Mouse (Mus musculus): Measurements from ENCODE around the gene Ranbp17. TPM values are rescaled to one million over a fixed set of nuclear protein-coding genes. Genes with fewer than 3 reads are reported as not detected.
"Not testable (repeated sequence)": the region's sequence is repeated elsewhere in the genome, so short reads cannot be mapped to it uniquely, and the experiment has no call there.

Ranbp17 gene
- polyA plus RNA-seq, 1 experiment from 2014 or later, result 2.2 TPM

GRCm38 (mm10) chr11:33454069-33454468 is 59.5 kb downstream of the Ranbp17 start:
- Histone ChIP-seq H3K27ac (replicated peaks) (no peak overlapping the region), H3K4me3 (ENCODE audit: low read depth, low read length) (no peak overlapping the region), H3K9ac (ENCODE audit: low read length) (no peak overlapping the region), H3K36me3 (ENCODE audit: control insufficient read depth, insufficient read depth, low read length) (no peaks in the 10 kb centered on the region), H3K4me1 (replicated peaks; ENCODE audit: control insufficient read depth, insufficient read depth) (no peaks in the 10 kb centered on the region), H3K4me2 (replicated peaks; ENCODE audit: low read depth) (no peak overlapping the region), H3K27me3 (ENCODE audit: control insufficient read depth, insufficient read depth, low read length) (no peaks in the 10 kb centered on the region), H3K9me3 (ENCODE audit: control insufficient read depth, low read length) (no peaks in the 10 kb centered on the region)
- ATAC-seq (ENCODE audit: low FRiP score, low TSS enrichment) (no peak), DNase-seq (ENCODE audit: low spot score) (no peak)
- 77% methylated on average over 3 of the region's 3 CpGs for WGBS
- TF ChIP-seq EP300 (optimal IDR thresholded peaks at IDR 0.05) (no peak), CTCF (IDR thresholded peaks at IDR 0.05; ENCODE audit: low read depth) (no peak)

DNA sequence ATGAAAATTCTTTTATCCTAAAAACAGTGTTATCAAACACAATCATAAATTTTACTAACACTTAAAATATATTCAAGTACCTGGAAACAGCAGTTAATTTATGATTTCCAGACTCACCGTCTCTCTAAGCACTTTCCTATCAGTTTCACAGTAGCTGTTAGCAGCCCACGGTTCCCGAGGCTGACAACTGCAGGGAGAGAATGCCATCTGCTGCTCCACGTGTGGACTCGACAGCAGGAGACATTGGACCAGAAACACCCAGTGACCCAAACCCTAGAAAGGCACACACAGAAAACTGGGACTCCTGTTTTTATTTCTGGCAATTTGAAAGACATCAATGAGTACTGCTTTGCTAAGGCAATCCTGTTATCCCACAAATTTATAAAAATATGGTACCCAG is 79.7 kb downstream of the Ranbp17 start:
- DNase-seq (ENCODE audit: low spot score) (no peak), ATAC-seq (ENCODE audit: low FRiP score, low TSS enrichment) (no peak)
- Histone ChIP-seq H3K36me3 (ENCODE audit: control insufficient read depth, insufficient read depth, low read length) (no peaks in the 10 kb centered on the region), H3K27me3 (ENCODE audit: control insufficient read depth, insufficient read depth, low read length) (no peaks in the 10 kb centered on the region), H3K4me3 (ENCODE audit: low read depth, low read length) (no peak overlapping the region), H3K27ac (replicated peaks) (no peak overlapping the region), H3K4me2 (replicated peaks; ENCODE audit: low read depth) (no peak overlapping the region), H3K9ac (ENCODE audit: low read length) (no peak overlapping the region), H3K9me3 (ENCODE audit: control insufficient read depth, low read length) (no peaks in the 10 kb centered on the region), H3K4me1 (replicated peaks; ENCODE audit: control insufficient read depth, insufficient read depth) (no peaks in the 10 kb centered on the region)
- WGBS, result 33% methylated on average over 5 of the region's 5 CpGs
- TF ChIP-seq EP300 (optimal IDR thresholded peaks at IDR 0.05) (no peak), CTCF (IDR thresholded peaks at IDR 0.05; ENCODE audit: low read depth) (no peak)

- not testable (repeated sequence) for H3K9me3 ChIP-seq (ENCODE audit: control insufficient read depth, low read length); DNase-seq (ENCODE audit: low spot score); H3K9ac ChIP-seq (ENCODE audit: low read length); H3K27ac ChIP-seq (replicated peaks); H3K4me2 ChIP-seq (replicated peaks; ENCODE audit: low read depth); H3K36me3 ChIP-seq (ENCODE audit: control insufficient read depth, insufficient read depth, low read length); ATAC-seq (ENCODE audit: low FRiP score, low TSS enrichment); H3K27me3 ChIP-seq (ENCODE audit: control insufficient read depth, insufficient read depth, low read length); H3K4me1 ChIP-seq (replicated peaks; ENCODE audit: control insufficient read depth, insufficient read depth); H3K4me3 ChIP-seq (ENCODE audit: low read depth, low read length)
- 92% methylated on average over 17 of the region's 17 CpGs for WGBS
These were observed 85.3 kb downstream of the Ranbp17 start for GRCm38 (mm10) chr11:33428238-33428637.

GRCm38 (mm10) chr11:33427789-33428188 is 85.8 kb downstream of the Ranbp17 start:
- H3K9ac ChIP-seq (ENCODE audit: low read length); H3K4me3 ChIP-seq (ENCODE audit: low read depth, low read length); H3K4me2 ChIP-seq (replicated peaks; ENCODE audit: low read depth); H3K36me3 ChIP-seq (ENCODE audit: control insufficient read depth, insufficient read depth, low read length); H3K9me3 ChIP-seq (ENCODE audit: control insufficient read depth, low read length); H3K27ac ChIP-seq (replicated peaks); H3K4me1 ChIP-seq (replicated peaks; ENCODE audit: control insufficient read depth, insufficient read depth); DNase-seq (ENCODE audit: low spot score); ATAC-seq (ENCODE audit: low FRiP score, low TSS enrichment); H3K27me3 ChIP-seq (ENCODE audit: control insufficient read depth, insufficient read depth, low read length): not testable (repeated sequence)
- WGBS, result 92% methylated on average over 5 of the region's 5 CpGs

DNA sequence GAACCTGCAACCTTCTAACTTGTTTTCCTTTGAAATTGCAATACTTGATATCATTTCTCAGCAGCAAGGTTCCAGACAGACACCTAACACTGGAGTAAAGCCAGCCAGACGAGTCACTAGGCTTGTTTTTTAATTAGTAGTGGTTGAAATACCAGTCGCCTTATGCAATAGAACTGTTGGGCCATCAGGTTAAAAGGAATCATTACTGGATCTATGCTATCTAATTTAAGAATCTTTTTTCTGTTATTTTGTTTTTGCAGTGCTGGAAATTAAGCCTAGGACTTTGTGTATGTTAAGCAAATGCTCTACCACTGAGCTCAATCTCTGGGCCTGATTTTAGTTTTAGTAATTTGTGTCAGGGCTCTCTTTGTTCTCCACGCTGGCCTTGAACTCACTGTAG is 91.3 kb downstream of the Ranbp17 start:
- TF ChIP-seq CTCF (IDR thresholded peaks at IDR 0.05; ENCODE audit: low read depth) (no peak), EP300 (optimal IDR thresholded peaks at IDR 0.05) (no peak)
- no peak overlapping the region for H3K4me3 ChIP-seq (ENCODE audit: low read depth, low read length)
- H3K9me3 ChIP-seq (ENCODE audit: control insufficient read depth, low read length), result no peaks in the 10 kb centered on the region
- no peaks in the 10 kb centered on the region for H3K4me1 ChIP-seq (replicated peaks; ENCODE audit: control insufficient read depth, insufficient read depth)
- H3K27ac ChIP-seq (replicated peaks), result no peak overlapping the region
- H3K4me2 ChIP-seq (replicated peaks; ENCODE audit: low read depth), result no peak overlapping the region
- H3K9ac ChIP-seq (ENCODE audit: low read length), result no peak overlapping the region
- no peaks in the 10 kb centered on the region for H3K36me3 ChIP-seq (ENCODE audit: control insufficient read depth, insufficient read depth, low read length)
- DNase-seq (ENCODE audit: low spot score) (no peak), ATAC-seq (ENCODE audit: low FRiP score, low TSS enrichment) (no peak)
- WGBS, result 76% methylated on average over 3 of the region's 3 CpGs
- no peaks in the 10 kb centered on the region for H3K27me3 ChIP-seq (ENCODE audit: control insufficient read depth, insufficient read depth, low read length)

- no peak for ATAC-seq (ENCODE audit: low FRiP score, low TSS enrichment)
- no peak for TF ChIP-seq CTCF (IDR thresholded peaks at IDR 0.05; ENCODE audit: low read depth)
- no peak for TF ChIP-seq EP300 (optimal IDR thresholded peaks at IDR 0.05)
These were observed 108.9 kb downstream of the Ranbp17 start for GRCm38 (mm10) chr11:33404651-33405050.

More at GRCm38 (mm10) chr11:33404651-33405050, 108.9 kb downstream of the Ranbp17 start:
- DNase-seq (ENCODE audit: low spot score), result no peak
- Histone ChIP-seq H3K9me3 (ENCODE audit: control insufficient read depth, low read length) (no peaks in the 10 kb centered on the region), H3K4me2 (replicated peaks; ENCODE audit: low read depth) (no peak overlapping the region), H3K4me1 (replicated peaks; ENCODE audit: control insufficient read depth, insufficient read depth) (no peaks in the 10 kb centered on the region), H3K36me3 (ENCODE audit: control insufficient read depth, insufficient read depth, low read length) (no peaks in the 10 kb centered on the region), H3K27ac (replicated peaks) (no peak overlapping the region), H3K9ac (ENCODE audit: low read length) (no peak overlapping the region), H3K27me3 (ENCODE audit: control insufficient read depth, insufficient read depth, low read length) (no peaks in the 10 kb centered on the region), H3K4me3 (ENCODE audit: low read depth, low read length) (no peak overlapping the region)
- WGBS, result 79% methylated on average over 4 of the region's 4 CpGs

Measured in stomach, postnatal 0 days (tissue).